Mouse (Mus musculus): ENCODE results near the gene Casz1.

DNA sequence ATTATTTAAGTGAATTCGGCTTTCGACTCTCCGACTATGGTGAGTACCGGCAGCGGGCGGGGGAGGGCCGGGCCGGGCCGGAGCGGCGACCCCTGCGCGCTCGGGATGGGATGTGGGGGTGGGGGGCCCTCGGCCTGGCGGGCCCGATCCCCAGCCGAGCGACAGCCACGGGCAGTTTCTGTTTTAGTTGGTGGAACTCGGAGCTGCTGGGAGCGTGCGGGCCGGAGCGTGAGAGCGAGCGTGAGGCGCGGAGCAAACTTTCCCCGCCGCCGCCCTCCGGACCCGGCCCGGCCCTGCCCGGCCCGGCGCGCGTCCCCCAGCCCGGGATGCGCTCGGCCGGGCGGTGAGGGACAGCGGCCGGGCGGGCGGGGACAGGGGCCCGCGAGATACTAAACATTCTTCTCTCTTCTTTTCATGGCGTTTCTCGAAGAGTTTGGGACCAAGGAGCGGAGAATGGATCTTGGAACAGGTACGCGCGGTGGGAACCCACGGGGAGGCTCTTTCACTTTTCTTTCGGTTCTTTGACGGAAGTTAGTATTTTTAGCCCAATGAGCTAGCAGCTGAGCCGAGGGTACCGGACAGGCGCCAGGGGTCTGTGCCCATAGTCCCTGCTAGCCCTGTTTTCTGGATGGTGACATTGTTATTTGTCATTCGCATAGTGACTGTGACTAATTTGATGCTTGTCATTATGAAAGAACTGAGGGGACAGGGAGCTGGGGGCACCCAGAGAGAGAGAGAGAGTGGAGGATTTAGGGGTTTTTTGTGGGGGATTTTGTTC, 97.2 kb downstream of the Casz1 start:
- TF ChIP-seq CTCF (conservative IDR thresholded peaks at IDR 0.05; ENCODE audit: low read length) (no peak), NANOG (IDR thresholded peaks at IDR 0.05; ENCODE audit: borderline replicate concordance, low read length) (no peak), POU5F1 (IDR thresholded peaks at IDR 0.05; ENCODE audit: borderline replicate concordance, low read length) (no peak)

Data from E14TG2a.4 (cell line).